Mouse (Mus musculus) hindlimb bud, embryonic 11.5 days (tissue): ENCODE data around the gene Cgn.

ENCODE experiments used
- DNase-seq: peaks from one replicate; pipeline ENCODE4 v3.0.0-alpha.2; 2012; ENCODE audit warnings: low read depth, low spot score; ENCODE audit errors: extremely low spot score

The Cgn gene

DNA sequence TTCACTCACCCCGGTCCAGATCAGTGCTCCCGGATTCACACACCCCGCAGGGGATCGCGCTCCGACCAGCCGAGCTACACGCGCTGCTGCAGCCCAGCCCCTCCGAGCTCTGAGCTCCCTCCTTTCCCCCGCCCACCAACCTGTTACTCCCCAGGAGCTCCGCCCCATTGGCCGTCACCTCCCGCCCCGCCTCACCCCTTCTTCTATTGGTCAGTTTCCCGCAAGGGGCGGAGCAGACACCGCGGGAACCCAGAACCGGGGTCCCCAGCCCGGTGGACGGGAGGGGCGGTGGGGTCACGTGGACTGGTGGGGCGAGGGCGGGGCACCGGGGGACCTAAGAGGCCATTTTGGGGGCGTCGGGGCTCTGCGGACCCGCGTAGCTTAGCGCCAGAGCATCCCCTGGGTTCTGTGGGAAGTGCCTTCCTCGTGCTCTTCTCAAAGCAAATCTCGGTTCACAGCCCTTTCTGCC is at the start of gene Cgn:
Cgn (minus strand) TSS at position 126 of the 469 bp plus-strand sequence.
- DNase-seq = peak; percentile 73

DNA sequence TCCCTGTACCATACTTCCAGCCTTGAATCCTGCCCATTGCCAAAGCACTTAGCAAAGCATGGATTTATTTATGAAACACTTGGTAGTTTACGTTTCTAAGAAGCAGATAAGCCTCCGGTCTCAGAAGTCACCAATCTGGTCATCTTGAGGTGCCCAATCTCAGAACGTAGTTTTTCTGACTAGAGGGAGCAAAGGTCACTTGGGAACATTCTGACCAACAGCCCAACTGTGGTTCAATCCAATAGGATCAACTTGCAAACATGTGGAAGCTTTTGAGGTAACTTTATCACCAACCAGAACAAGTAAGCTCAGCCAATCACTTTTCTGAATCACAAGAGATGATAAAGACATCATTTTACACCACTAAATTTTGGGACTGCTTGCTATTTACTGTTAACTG is 49.1 kb upstream of the Cgn start:
- no peak for DNase-seq

DNA sequence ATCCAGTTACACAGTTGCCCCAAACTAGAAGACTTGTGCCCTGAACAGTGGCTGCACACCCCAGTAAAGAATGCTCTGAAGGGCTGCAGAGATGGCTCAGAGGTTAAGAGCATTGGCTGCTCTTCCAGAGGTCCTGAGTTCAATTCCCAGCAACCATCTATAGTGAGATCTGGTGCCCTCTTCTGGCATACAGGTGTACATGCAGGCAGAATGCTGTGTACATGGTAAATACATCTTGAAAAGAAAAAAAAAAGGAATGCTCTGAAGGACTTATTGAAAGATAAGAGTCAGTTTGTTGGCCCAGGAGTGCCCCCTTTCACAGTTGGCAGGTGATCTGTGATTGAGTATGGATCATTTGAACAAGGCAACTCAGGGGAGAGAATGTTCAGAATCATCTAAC is 47.1 kb upstream of the Cgn start:
- DNase-seq = no peak

DNA sequence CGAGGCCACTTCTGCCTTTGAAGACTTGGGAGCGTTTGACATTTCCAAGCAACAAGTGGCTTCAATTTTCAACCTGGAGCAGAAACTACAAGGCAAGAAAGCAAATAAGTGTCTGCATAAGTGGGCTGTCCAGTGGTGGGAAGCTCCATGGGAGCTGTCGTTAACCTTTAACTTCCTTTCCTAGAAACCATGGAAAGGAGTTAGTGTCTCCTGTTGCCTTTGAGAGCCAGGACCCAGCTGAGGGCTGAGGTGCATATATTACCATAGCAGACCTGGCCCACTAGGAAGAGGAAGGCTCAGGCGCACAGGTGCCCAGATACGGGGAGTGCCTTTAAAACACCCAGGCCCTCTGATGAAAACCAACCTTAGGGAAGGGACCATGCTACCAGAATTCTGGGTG is 46.4 kb upstream of the Cgn start:
- DNase-seq = no peak

DNA sequence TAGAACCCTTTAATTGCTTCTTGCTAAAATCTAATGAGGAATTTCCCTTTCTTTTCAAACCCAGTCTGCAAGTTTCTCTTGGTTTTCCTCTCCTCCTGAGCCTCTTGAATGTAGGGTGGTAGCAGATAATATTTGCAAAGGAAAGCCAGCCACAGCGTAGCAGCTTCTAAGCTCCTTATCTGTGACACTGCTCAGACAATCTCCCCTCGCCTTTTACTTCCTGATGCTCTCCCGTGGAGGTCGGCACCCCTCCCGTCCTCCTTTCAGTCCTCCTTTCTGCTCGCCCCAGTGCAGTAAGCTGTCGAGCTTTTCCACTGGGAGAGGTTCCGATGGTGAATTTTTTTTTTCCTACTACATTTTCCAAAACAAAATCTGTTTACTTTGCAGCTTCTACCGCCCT is 45.8 kb upstream of the Cgn start:
- DNase-seq = no peak

DNA sequence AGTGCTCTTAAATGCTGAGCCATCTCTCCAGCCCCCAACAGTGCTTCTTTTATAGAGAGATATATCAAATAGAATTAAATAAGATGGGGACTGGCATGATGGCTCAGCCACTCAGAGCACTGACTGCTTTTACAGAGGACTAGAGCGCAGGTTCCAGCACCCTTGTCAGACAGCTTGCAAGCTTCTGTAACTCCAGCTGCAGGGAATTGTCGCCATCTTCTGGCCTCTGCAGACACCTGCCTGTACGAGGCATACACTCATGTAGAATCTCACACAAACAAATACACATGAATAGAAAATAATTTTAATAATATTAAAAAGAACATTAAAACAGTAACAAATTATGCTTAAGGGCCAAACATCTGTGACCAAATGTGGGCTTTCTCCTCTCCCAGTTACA is 37.8 kb upstream of the Cgn start:
- DNase-seq = no peak

DNA sequence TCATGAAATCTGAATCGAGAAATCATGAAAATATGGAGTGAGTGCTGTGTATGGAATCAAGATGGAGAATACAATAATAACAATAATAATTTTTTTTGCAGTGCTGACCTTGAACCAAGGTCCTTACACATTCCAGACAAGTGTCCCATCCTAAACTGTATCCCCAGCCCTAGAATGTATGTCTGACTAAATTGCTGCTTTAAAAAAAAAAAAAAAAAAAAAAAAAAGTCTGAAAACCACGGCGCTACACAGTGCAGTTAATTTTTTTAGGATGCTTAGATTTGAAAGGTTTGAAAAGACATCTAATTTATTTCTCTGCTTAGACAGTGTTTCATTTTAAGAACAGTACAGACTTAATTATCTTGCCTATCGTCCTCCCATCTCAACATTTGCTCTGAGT is 35.8 kb upstream of the Cgn start:
- DNase-seq = no peak

DNA sequence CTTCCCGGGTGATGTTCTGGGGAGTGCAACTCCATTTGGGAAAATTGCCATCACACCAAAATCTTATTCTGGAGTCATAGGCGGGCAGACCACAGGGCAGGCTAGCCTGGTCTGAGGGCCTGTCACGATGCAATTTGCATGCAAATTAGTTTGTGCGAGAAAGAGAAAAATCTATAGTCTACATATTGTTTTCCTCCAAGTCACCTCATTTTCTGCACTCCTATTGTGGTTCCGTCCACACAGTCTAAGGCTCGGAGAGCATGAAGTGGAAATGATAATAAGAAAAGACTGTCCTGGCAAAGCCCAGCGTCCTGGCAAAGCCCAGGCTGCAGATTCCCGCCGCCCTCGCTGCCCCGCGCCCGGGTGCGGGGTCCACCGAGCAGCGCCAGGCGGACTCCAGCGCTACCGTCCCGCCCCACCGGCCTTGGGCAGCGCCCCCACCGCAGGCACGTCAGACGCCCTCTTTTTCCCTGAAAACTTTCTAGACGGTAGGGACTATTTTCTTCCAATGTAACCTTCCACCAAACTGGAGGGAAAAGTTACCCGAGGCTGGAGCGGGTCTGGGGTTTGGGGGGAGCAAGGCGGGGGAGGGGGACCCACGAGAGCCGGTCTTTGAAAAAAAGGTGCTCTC is 34.8 kb upstream of the Cgn start:
- DNase-seq = peak; percentile 63

DNA sequence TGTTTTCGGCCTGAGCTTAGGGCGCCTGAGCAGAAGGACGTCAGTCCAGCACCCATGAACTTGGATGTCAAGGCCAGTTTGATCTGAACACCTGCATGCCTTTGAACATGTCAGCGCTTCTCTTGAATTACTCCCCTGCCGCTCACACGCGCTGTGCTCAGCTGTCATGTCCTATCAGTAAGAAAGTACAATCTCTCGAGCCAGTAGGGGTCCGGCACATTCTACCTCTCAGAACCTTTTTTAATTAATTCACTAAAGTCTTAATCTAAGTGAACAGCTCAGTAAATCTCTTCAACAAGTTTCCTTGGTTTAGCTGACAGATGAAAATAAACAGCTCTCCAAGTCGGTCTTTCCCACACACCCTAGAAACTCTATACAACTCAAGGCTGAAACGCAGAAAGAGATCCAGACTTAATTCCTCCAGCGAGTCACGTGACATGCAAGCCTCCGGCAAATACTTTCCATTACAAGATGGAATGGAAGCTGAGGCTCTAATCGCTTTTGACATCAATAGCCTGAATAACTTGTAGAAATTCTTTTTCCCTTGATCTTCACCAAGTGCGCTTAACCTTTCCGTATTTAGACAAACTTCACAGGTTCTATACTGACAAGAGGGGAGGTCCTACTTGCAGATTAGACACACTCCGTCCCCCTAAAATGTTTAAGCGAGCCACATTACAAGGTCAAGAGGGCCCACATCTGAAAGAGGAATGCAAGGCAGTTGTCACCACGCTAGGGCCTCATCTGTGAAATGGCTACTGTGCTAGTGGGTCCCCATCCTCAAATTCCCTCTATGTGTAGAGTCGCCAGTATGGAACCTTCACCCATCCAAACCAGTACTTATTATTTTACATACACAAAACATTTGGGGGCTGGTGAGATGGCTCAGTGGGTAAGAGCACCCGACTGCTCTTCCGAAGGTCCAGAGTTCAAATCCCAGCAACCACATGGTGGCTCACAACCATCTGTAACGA is 33.4 kb upstream of the Cgn start:
- DNase-seq = no peak

DNA sequence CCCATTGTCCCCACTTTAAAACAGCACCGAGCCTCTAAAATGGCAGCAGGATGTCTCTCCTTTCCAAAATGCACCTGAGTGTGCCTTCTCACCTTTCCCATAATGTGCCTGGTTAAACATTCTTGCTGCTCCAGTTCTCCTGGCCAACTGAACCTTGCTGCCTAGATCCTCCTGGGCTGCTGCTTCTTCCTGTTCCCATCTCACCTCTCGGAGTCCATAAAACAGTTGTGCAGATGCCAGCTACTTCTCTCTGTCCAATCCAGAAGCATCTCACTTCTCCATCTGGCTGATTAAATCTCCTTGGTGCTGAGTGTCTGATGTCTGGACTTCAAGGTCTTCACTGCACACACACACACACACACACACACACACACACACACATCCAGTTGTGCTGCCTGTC is 31.4 kb upstream of the Cgn start:
- no peak for DNase-seq

DNA sequence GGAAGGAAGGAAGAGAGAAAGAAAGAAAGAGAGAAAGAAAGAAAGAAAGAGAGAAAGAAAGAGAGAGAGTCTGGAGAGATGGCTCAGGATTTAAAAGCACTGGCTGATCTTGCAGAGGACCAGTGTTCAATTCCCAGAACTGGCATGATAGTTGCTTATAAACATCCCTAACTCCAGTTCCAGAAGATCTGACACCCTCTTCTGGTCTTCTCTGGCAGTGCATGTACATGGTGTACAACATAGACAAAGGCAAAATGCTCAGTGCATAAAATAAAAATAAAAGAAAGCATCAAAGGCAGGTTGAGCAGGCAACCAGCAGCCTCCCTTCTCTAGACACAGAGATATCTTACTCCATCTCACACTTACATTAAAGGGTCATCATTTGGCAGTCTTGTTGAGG is 29.3 kb upstream of the Cgn start:
- DNase-seq = no peak

DNA sequence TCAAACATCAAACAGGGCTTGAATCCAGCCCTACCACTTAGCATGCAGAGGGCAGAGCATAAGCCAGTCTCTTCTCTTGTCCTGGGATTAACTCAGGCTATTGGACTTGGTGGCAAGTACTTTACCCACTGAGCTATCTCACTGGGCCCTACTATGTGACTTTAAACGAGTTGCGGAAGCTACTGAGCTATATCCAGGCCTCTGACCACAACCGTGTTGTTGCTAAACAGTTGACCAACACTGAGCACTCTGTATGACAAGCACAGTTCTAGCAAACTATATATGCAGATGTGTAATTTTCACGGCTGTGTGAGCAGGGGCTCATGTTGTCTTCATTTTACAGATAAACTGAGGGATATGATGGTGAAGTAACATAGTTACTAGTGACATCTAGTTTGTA is 28.4 kb upstream of the Cgn start:
- DNase-seq = no peak

DNA sequence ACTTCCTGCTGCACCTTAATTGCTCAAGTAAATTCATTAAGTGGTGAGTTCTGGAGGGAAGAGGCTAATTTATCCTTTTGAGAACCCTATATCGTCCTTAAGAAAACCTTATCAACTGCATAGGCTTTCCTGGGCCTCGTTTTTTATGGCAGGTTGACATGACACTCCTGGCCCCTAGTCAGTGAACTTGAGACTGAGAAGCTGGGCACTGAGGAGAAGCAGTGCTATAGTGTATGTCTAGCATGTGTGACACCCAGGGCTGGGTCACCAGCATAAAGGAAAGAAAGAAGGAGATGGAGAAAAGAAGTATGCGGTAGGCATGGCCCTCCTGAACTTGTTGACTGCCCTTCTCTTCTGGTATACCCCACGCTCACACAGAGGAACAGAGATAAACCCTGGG is 27.8 kb upstream of the Cgn start:
- DNase-seq = no peak

DNA sequence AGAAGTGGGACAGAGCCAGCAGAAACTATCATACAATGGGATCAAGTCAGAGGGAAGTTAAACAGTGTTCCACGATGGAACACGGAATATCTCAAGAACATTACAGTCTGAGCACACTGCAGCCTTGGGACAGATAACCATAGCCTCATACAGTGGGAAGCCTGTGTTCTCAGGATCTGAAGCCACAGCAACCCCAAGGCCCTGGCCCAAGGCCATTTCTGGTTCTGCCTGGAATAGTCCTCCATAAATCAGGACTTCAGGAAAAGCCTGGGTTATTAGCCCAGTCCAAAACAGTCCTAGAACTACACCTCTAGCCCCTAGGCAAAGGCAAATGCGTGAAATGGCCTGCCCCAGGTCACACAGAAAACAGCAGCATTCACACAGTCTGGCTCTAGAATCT is 27.4 kb upstream of the Cgn start:
- DNase-seq = no peak

DNA sequence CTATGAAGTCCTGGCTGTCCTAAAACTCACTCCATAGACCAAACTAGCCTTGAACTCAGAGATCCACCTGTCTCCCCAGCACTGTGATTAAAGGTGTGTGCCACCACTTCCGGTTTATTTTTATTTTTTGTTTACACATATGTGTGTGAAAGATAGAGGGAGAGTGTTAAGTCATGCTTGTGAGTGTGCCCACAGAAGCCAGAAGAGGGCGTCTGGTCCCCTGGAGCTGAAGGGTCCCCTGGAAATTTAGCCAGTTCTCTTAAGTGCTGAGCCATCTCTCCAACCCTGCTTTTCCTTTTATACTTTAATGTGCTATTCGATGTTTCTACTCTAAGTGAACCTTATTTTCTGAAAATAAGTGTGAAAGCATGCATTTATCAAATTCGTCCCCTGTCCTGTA is 25.3 kb upstream of the Cgn start:
- no peak for DNase-seq

DNA sequence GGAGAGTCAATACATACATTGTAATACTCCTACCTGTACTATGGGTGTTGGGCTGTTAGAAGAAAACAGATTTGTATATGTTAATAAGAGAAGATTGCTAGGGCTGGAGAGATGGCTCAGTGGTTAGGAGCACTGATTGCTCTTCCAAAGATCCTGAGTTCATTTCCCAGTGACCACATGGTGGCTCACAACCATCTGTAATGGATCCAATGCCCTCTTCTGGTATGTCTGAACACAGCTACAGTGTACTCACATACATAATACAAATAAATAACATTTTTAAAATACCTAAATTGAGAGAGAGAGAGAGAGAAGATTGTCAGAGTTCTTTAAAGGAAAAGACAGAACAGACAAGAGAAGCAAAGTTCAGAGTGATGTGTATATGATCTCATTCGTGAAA is 22.0 kb upstream of the Cgn start:
- DNase-seq = no peak

DNA sequence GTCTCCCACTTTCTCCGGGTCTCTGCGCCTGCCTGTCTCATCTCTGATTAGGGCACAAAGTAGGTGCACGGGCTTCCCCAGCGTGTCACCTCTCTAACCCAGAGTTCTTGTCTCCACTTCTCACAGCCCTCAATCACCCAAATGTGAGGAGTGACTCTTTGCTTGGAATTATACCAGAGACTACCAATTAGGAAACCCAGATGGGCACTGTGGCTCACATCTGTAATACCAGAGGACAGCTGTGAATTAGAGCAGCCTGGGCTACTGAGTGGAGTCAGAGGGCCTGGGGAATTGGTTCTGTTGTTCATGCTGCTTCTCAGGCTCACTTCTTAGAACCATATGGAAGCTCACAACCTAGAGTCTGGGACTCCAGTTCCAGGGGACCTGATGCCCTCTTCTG is 18.7 kb upstream of the Cgn start:
- no peak for DNase-seq

DNA sequence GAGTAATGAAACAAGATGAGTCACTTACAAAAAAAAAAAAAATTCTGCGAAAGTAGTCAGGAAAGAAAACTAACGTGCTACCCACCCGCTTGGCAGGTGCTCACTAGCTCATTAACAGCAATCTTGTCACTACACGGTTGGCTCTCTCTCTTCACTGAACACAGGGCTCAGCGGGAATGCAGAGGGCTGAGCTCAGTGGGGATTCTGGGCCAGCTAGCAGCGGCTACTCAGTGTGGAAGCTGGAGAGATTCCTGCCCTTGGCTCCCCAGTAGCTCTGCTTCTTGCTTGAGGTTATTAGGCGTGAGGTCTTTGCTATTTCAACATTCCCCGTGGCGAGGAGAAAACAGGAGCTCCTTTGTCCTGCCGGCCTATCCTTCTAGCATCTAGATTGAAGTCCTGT is 17.9 kb upstream of the Cgn start:
- DNase-seq = no peak

DNA sequence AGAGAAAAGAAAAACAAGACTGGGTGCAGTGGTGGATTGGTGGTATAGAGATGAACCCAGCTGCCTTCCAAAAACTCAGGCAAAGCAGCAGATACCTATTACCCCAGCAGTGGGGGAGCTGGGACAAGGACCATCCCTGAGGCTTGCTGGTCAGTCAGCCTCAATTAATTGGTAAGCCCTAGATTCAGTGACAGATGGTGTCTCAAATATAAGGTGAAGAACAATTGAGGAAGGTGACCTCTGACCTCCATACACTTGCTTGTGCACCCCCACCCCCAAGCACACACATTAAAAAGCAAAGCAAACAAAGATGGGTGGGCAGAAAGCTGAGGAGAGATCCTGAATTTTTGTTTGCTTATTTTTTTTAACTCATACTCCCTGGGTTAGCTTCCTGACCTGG is 9.9 kb upstream of the Cgn start:
- DNase-seq = no peak

DNA sequence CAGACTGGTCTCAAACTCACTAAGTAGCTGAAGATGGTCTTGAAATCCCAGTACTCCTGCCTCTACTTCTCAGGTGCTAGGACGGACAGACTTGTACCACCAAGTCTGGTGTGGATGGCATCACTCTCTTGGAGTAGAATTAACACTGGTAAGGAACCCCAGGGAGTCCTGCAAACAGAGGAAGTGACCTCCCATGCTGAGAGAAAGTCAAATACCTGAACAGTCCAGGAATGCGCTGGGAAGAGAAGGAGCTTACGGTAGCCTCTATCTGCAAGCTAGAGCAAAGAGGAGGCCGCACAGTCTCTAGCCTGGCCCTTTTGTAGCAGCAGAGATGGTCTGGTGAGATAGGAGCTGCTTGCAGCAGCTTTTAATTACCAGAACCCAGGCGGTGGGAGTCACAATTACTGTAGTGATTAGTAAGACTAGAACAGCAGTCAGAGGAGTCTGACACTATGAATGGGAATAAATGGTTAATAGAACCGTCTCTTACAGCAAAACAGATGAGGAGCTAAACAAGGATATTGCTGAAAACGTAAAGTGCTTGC is 9.4 kb upstream of the Cgn start:
- DNase-seq = no peak

DNA sequence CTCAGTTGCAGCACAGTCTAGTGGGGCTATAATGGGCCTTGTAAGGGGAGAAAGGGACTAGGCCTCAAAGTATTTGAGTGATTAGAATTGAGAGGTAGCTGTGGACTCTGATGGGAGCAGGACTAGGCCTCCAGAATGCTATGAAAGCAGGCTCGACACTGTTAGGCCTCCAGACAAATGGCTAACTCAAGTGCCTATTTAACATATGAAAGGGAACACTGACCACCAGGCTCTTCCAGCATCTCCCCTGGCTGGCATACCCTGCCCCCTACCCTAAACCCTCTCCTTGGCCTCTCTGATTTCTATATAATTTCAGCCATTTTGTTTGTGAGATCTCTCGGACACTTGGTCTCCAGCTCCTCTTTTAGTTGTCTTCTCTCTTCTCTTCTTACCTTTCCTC is 8.1 kb upstream of the Cgn start:
- no peak for DNase-seq

DNA sequence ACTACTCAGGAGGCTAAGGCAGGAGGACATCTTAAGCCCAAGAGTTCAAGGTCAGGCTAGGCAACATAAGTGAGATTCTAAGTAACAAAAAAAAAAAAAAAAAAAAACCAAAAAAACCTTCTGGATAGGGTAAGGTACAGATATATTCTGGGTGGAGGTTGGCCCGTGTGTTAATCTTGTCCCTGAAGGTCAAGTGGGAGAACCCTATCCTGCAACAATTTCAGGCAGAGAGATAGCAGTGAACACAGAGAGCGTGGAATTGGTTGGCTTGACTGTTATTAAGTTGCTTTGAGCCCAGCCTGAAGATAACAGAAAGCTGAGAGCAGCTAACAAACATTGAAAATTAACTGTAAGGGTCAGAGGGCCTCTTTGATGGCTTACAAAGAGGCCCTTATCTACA is 7.4 kb upstream of the Cgn start:
- DNase-seq = no peak
